Mouse (Mus musculus): ENCODE measurements around the gene Hlx. TPM values are rescaled to one million over a fixed set of nuclear protein-coding genes. Genes with fewer than 3 reads are reported as not detected.

Gene Hlx
- polyA plus RNA-seq, 1 experiment from 2014 or later, result 10.5 TPM

- H3K4me3 ChIP-seq (ENCODE audit: low read depth, low read length), result no peak overlapping the region
- peaks cover 11% of the 10 kb centered on the region; the same call in 1 of the 2 replicates for H3K27me3 ChIP-seq (ENCODE audit: control insufficient read depth, insufficient read depth, low read length)
- no peaks in the 10 kb centered on the region for H3K4me1 ChIP-seq (ENCODE audit: control insufficient read depth, insufficient read depth, low read length)
- H3K9me3 ChIP-seq (ENCODE audit: control insufficient read depth, low read length), result no peaks in the 10 kb centered on the region
- ATAC-seq (ENCODE audit: insufficient number of reproducible peaks, low FRiP score, low TSS enrichment, low read depth) (no peak), DNase-seq (ENCODE audit: low spot score) (no peak)
- no peak overlapping the region for H3K4me2 ChIP-seq (ENCODE audit: low read depth, severe bottlenecking)
- no peaks in the 10 kb centered on the region for H3K36me3 ChIP-seq (ENCODE audit: control insufficient read depth, insufficient read depth, low read length)
- H3K27ac ChIP-seq (replicated peaks; ENCODE audit: low read depth, low read length), result no peak overlapping the region
- no peak overlapping the region for H3K9ac ChIP-seq (ENCODE audit: low read length)
- WGBS, result 31% methylated on average over 4 of the region's 4 CpGs
These were observed 44.9 kb downstream of the Hlx start for GRCm38 (mm10) chr1:184687512-184687911.

DNA sequence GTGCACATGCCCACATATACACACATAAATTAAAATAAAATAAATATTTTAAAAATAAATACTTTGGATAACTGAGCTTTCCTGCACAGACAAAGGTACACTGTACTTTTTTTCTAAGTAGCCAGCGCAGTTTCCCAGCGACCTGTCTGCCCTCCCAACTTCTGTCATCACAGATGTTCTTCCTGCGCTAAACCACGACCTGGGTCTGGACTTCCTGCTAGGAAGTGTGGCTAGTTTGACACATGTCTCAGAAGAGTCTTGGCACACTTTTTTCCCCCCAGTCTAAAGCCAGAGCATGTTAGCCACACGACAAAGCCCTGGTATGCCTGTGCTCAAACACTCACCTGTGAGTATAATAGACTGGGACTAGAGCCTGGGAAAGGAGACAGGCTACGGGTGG, 48.9 kb downstream of the Hlx start:
- H3K27me3 ChIP-seq (ENCODE audit: control insufficient read depth, insufficient read depth, low read length), result peaks cover 9% of the 10 kb centered on the region; the same call in 1 of the 2 replicates
- no peaks in the 10 kb centered on the region for H3K4me1 ChIP-seq (ENCODE audit: control insufficient read depth, insufficient read depth, low read length)
- no peak overlapping the region for H3K9ac ChIP-seq (ENCODE audit: low read length)
- H3K4me3 ChIP-seq (ENCODE audit: low read depth, low read length), result no peak overlapping the region
- no peaks in the 10 kb centered on the region for H3K36me3 ChIP-seq (ENCODE audit: control insufficient read depth, insufficient read depth, low read length)
- DNase-seq (ENCODE audit: low spot score) (no peak), ATAC-seq (ENCODE audit: insufficient number of reproducible peaks, low FRiP score, low TSS enrichment, low read depth) (no peak)
- no peak overlapping the region for H3K27ac ChIP-seq (replicated peaks; ENCODE audit: low read depth, low read length)
- H3K9me3 ChIP-seq (ENCODE audit: control insufficient read depth, low read length), result no peaks in the 10 kb centered on the region
- H3K4me2 ChIP-seq (ENCODE audit: low read depth, severe bottlenecking), result no peak overlapping the region
- WGBS, result 79% methylated on average over 6 of the region's 6 CpGs

GRCm38 (mm10) chr1:184679416-184679965, 52.9 kb downstream of the Hlx start:
- Histone ChIP-seq H3K27me3 (ENCODE audit: control insufficient read depth, insufficient read depth, low read length) (no peaks in the 10 kb centered on the region), H3K4me2 (ENCODE audit: low read depth, severe bottlenecking) (no peak overlapping the region), H3K4me3 (ENCODE audit: low read depth, low read length) (no peak overlapping the region), H3K9ac (ENCODE audit: low read length) (no peak overlapping the region), H3K4me1 (ENCODE audit: control insufficient read depth, insufficient read depth, low read length) (no peaks in the 10 kb centered on the region), H3K36me3 (ENCODE audit: control insufficient read depth, insufficient read depth, low read length) (no peaks in the 10 kb centered on the region), H3K9me3 (ENCODE audit: control insufficient read depth, low read length) (no peaks in the 10 kb centered on the region), H3K27ac (replicated peaks; ENCODE audit: low read depth, low read length) (no peak overlapping the region)
- DNase-seq (ENCODE audit: low spot score) (no peak), ATAC-seq (ENCODE audit: insufficient number of reproducible peaks, low FRiP score, low TSS enrichment, low read depth) (no peak)
- WGBS, result 75% methylated on average over 8 of the region's 8 CpGs

GRCm38 (mm10) chr1:184677641-184678040, 54.8 kb downstream of the Hlx start:
- Histone ChIP-seq H3K4me1 (ENCODE audit: control insufficient read depth, insufficient read depth, low read length) (no peaks in the 10 kb centered on the region), H3K4me2 (ENCODE audit: low read depth, severe bottlenecking) (no peak overlapping the region), H3K4me3 (ENCODE audit: low read depth, low read length) (no peak overlapping the region), H3K27me3 (ENCODE audit: control insufficient read depth, insufficient read depth, low read length) (no peaks in the 10 kb centered on the region), H3K36me3 (ENCODE audit: control insufficient read depth, insufficient read depth, low read length) (no peaks in the 10 kb centered on the region), H3K27ac (replicated peaks; ENCODE audit: low read depth, low read length) (no peak overlapping the region), H3K9me3 (ENCODE audit: control insufficient read depth, low read length) (no peaks in the 10 kb centered on the region), H3K9ac (ENCODE audit: low read length) (no peak overlapping the region)
- 44% methylated on average over 2 of the region's 2 CpGs for WGBS
- ATAC-seq (ENCODE audit: insufficient number of reproducible peaks, low FRiP score, low TSS enrichment, low read depth) (no peak), DNase-seq (ENCODE audit: low spot score) (no peak)

Other genes with a start within 250 kb of the Hlx start
- not detected in 2 replicates for gene Marc1, start 78.7 kb upstream of the Hlx start, polyA plus RNA-seq (2014; fragmentation: Nextera tagmentation; extraction: Ambion mirVana)
- gene Marc2, start 113.8 kb upstream of the Hlx start, polyA plus RNA-seq (2014; fragmentation: Nextera tagmentation; extraction: Ambion mirVana), result 110 and 112 TPM in 2 replicates
- gene C130074G19Rik, start 150.6 kb upstream of the Hlx start, polyA plus RNA-seq (2014; fragmentation: Nextera tagmentation; extraction: Ambion mirVana), result 0.62 and 0.99 TPM in 2 replicates

All from limb, embryonic 11.5 days (tissue).